Mouse (Mus musculus): Measurements from ENCODE around the gene Arf1. TPM values are rescaled to one million over a fixed set of nuclear protein-coding genes. Genes with fewer than 3 reads are reported as not detected.

The Arf1 gene
- total RNA-seq, 2 experiments from 2014 or later: 339 to 344 TPM

Other genes starting within 250 kb of the Arf1 start
- 100 to 1,000 TPM; 427 to 465 TPM for gene Obscn, start 91.9 kb downstream of the Arf1 start, total RNA-seq (2021)
- 10 to 100 TPM; 14.6 to 16.8 TPM for gene Iba57, start 64.5 kb downstream of the Arf1 start, total RNA-seq (2021)
- gene Gjc2, start 45.1 kb downstream of the Arf1 start, total RNA-seq (2021): 1 to 10 TPM; 1.7 to 1.8 TPM
- 10 to 100 TPM; 74.3 to 76.2 TPM for gene Guk1, start 36.1 kb downstream of the Arf1 start, total RNA-seq (2021)
- gene Mrpl55, start 25.8 kb downstream of the Arf1 start, total RNA-seq (2021): 10 to 100 TPM; 86.9 to 88.0 TPM
- gene 2310033P09Rik, start 19.9 kb downstream of the Arf1 start, total RNA-seq (2021): 10 to 100 TPM in 1 of 2 experiments, 1 to 10 TPM in 1; 9.4 to 12.3 TPM
- gene Wnt3a, start 62.5 kb upstream of the Arf1 start, total RNA-seq (2021): not detected
- gene Wnt9a, start 78.7 kb upstream of the Arf1 start, total RNA-seq (2021): 1 to 10 TPM; 6.1 to 7.5 TPM
- not detected for gene Prss38, start 147.4 kb upstream of the Arf1 start, total RNA-seq (2021)
- gene Jmjd4, start 221.8 kb upstream of the Arf1 start, total RNA-seq (2021): 10 to 100 TPM; 11.5 to 13.3 TPM
- gene Snap47, start 222.9 kb upstream of the Arf1 start, total RNA-seq (2021): 10 to 100 TPM; 39.8 to 41.8 TPM
- 1 to 10 TPM; 6.0 to 6.5 TPM for gene Zfp867, start 244.2 kb upstream of the Arf1 start, total RNA-seq (2021)